Mouse (Mus musculus): ENCODE results near the gene Lrp5. TPM values are rescaled to one million over a fixed set of nuclear protein-coding genes. Genes with fewer than 3 reads are reported as not detected.

Lrp5 gene
- polyA plus RNA-seq, 1 experiment from 2014 or later: 1.4 TPM

GRCm38 (mm10) chr19:3650448-3650847 lies 35.9 kb downstream of the Lrp5 start:
- Histone ChIP-seq H3K4me3 (no peak overlapping the region), H3K4me1 (no peaks in the 10 kb centered on the region), H3K9me3 (no peaks in the 10 kb centered on the region), H3K4me2 (no peak overlapping the region), H3K9ac (no peak overlapping the region), H3K36me3 (replicated peaks) (no peaks in the 10 kb centered on the region), H3K27ac (no peak overlapping the region), H3K27me3 (replicated peaks) (no peaks in the 10 kb centered on the region)
- 95% methylated on average over 3 of the region's 3 CpGs for WGBS
- no peak for ATAC-seq (replicated peaks)

DNA sequence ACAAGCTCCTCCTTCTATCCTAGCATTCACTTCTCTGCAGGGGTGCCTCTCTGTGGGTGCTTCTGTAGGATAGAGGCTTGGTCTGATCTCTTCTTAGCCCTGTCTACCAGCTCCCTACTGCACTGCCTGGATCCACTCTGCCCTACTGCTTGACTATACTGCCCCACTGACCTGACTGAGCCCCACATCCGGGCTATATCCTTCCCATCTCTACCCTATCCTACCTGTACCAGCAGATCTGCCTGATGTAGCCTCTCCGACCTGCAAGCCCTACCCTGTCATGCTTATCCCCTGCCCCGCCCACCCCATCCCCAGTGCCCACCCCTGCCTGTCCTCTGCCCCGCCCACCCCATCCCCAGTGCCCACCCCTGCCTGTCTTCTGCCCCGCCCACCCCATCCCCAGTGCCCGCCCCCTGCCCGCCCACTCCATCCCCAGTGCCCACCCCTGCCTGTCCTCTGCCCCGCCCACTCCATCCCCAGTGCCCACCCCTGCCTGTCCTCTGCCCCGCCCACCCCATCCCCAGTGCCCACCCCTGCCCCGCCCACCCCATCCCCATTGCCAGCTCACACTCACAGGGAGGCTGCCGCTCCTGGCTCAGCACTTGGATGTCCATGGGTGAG lies 37.4 kb downstream of the Lrp5 start:
- 43% methylated on average over 11 of the region's 11 CpGs for WGBS
- no peaks in the 10 kb centered on the region for H3K9me3 ChIP-seq

DNA sequence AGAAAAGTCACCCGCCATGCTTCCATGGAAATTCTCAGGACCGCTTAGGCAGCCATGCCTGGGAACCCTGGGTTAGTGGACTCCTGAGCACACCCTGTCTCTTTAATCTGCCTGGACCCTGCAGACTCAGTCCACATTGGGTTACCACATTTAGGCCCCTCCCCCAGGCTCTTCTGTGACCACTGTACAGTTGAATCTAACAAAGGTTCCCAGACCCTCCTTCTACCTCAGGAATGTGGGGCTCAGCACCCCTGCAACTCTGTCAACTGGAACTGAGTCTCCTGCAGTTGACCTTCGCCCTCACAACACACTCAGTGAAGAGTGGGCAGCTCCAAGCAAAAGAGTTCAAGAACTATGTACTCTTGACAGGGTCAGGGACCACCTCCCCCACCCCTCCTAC lies 38.4 kb downstream of the Lrp5 start:
- no peaks in the 10 kb centered on the region for H3K27me3 ChIP-seq (replicated peaks)
- H3K4me3 ChIP-seq: no peak overlapping the region
- no peak overlapping the region for H3K9ac ChIP-seq
- no peak for ATAC-seq (replicated peaks)
- H3K27ac ChIP-seq: no peak overlapping the region
- WGBS: 94% methylated on average over 3 of the region's 3 CpGs
- H3K4me2 ChIP-seq: no peak overlapping the region
- no peaks in the 10 kb centered on the region for H3K4me1 ChIP-seq
- H3K9me3 ChIP-seq: no peaks in the 10 kb centered on the region
- no peaks in the 10 kb centered on the region for H3K36me3 ChIP-seq (replicated peaks)

More for the DNA sequence above, 37.4 kb downstream of the Lrp5 start:
- Histone ChIP-seq H3K4me1 (no peaks in the 10 kb centered on the region), H3K4me2 (no peak overlapping the region), H3K4me3 (no peak overlapping the region), H3K9ac (no peak overlapping the region), H3K36me3 (replicated peaks) (no peaks in the 10 kb centered on the region), H3K27me3 (replicated peaks) (no peaks in the 10 kb centered on the region), H3K27ac (no peak overlapping the region)
- ATAC-seq (replicated peaks): no peak

- H3K9ac ChIP-seq: no peak overlapping the region
- no peaks in the 10 kb centered on the region for H3K36me3 ChIP-seq (replicated peaks)
- no peak overlapping the region for H3K4me3 ChIP-seq
- ATAC-seq (replicated peaks): no peak
- no peaks in the 10 kb centered on the region for H3K9me3 ChIP-seq
- H3K27ac ChIP-seq: no peak overlapping the region
- H3K27me3 ChIP-seq (replicated peaks): no peaks in the 10 kb centered on the region
- WGBS: 89% methylated on average over 3 of the region's 3 CpGs
- no peak overlapping the region for H3K4me2 ChIP-seq
- H3K4me1 ChIP-seq: peaks cover 14% of the 10 kb centered on the region
Observed at GRCm38 (mm10) chr19:3645813-3646212, 40.6 kb downstream of the Lrp5 start.

GRCm38 (mm10) chr19:3645318-3645717 lies 41.0 kb downstream of the Lrp5 start:
- Histone ChIP-seq H3K4me1 (peaks cover 14% of the 10 kb centered on the region), H3K27me3 (replicated peaks) (no peaks in the 10 kb centered on the region), H3K4me3 (no peak overlapping the region), H3K36me3 (replicated peaks) (no peaks in the 10 kb centered on the region), H3K27ac (no peak overlapping the region), H3K9ac (no peak overlapping the region), H3K4me2 (no peak overlapping the region), H3K9me3 (no peaks in the 10 kb centered on the region)
- ATAC-seq (replicated peaks): no peak
- 89% methylated on average over 4 of the region's 4 CpGs for WGBS

DNA sequence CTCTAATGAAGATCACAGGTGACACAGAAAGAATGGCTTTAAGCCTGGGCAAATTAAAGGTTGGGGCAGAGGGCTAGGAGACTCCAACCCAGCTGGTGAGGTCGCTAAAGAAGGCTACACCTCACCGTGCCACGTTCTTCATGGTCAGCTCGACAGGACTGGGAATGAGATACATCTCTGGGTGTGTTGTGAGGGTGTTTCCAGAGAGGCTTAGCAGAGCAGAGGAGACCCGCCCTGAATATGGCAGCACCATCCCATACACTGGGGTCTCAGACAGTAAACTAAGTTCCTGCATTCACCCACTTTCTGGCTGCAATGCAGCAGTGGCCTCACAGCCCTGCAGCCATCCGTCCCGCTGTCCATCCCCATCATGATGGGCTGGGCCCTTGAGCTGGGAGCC lies 46.8 kb downstream of the Lrp5 start:
- no peaks in the 10 kb centered on the region for H3K27me3 ChIP-seq (replicated peaks)
- ATAC-seq (replicated peaks): no peak
- H3K9me3 ChIP-seq: no peaks in the 10 kb centered on the region
- no peaks in the 10 kb centered on the region for H3K36me3 ChIP-seq (replicated peaks)
- no peak overlapping the region for H3K27ac ChIP-seq
- 90% methylated on average over 7 of the region's 7 CpGs for WGBS
- peaks cover 22% of the 10 kb centered on the region for H3K4me1 ChIP-seq
- H3K4me2 ChIP-seq: no peak overlapping the region
- no peak overlapping the region for H3K9ac ChIP-seq
- no peak overlapping the region for H3K4me3 ChIP-seq

GRCm38 (mm10) chr19:3638698-3639097 lies 47.7 kb downstream of the Lrp5 start:
- WGBS: 39% methylated on average over 8 of the region's 8 CpGs
- Histone ChIP-seq H3K27ac (peak overlapping the region; percentile 34; the same call in 1 of the 2 replicates), H3K9ac (no peak overlapping the region), H3K4me2 (no peak overlapping the region), H3K4me3 (no peak overlapping the region), H3K4me1 (peaks cover 22% of the 10 kb centered on the region), H3K9me3 (no peaks in the 10 kb centered on the region), H3K36me3 (replicated peaks) (no peaks in the 10 kb centered on the region), H3K27me3 (replicated peaks) (no peaks in the 10 kb centered on the region)
- no peak for ATAC-seq (replicated peaks)

DNA sequence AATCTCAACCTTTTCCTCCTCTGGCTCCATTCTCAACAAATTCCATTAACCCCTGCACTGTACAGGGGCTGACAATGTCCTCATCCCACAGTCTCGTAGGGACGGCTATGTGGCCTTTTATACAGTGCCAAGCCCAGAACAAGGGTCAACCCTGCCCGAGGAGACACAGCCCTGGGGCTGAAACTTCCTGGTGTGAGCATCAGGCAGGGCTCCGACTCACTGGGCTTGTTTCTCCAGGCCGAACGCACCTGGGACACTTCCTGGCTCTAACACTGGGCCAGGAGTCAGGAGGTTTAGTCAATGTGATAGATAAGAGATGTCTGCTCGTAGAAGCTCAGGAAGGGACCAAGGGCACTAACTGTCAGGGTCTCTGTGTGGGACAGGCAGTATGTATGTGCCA lies 54.3 kb downstream of the Lrp5 start:
- H3K27me3 ChIP-seq (replicated peaks): no peaks in the 10 kb centered on the region
- WGBS: 87% methylated on average over 7 of the region's 7 CpGs
- no peak overlapping the region for H3K4me3 ChIP-seq
- ATAC-seq (replicated peaks): no peak
- no peak overlapping the region for H3K27ac ChIP-seq
- H3K36me3 ChIP-seq (replicated peaks): no peaks in the 10 kb centered on the region
- H3K9ac ChIP-seq: no peak overlapping the region
- no peaks in the 10 kb centered on the region for H3K4me1 ChIP-seq
- no peaks in the 10 kb centered on the region for H3K9me3 ChIP-seq
- no peak overlapping the region for H3K4me2 ChIP-seq

- Histone ChIP-seq H3K4me1 (no peaks in the 10 kb centered on the region), H3K36me3 (replicated peaks) (no peaks in the 10 kb centered on the region), H3K27ac (no peak overlapping the region), H3K4me2 (no peak overlapping the region), H3K9ac (no peak overlapping the region), H3K27me3 (replicated peaks) (no peaks in the 10 kb centered on the region), H3K9me3 (no peaks in the 10 kb centered on the region), H3K4me3 (no peak overlapping the region)
- 85% methylated on average over 5 of the region's 5 CpGs for WGBS
- ATAC-seq (replicated peaks): no peak
Observed at GRCm38 (mm10) chr19:3631431-3631830, 54.9 kb downstream of the Lrp5 start.

- ATAC-seq (replicated peaks): no peak
- H3K9me3 ChIP-seq: no peaks in the 10 kb centered on the region
- no peak overlapping the region for H3K4me2 ChIP-seq
- no peak overlapping the region for H3K9ac ChIP-seq
- H3K4me3 ChIP-seq: no peak overlapping the region
- no peaks in the 10 kb centered on the region for H3K36me3 ChIP-seq (replicated peaks)
- WGBS: 86% methylated on average over 5 of the region's 5 CpGs
- no peak overlapping the region for H3K27ac ChIP-seq
- H3K4me1 ChIP-seq: no peaks in the 10 kb centered on the region
- H3K27me3 ChIP-seq (replicated peaks): no peaks in the 10 kb centered on the region
Observed at GRCm38 (mm10) chr19:3630486-3630885, 55.9 kb downstream of the Lrp5 start.

GRCm38 (mm10) chr19:3630027-3630426 lies 56.3 kb downstream of the Lrp5 start:
- Histone ChIP-seq H3K4me1 (no peaks in the 10 kb centered on the region), H3K27ac (no peak overlapping the region), H3K36me3 (replicated peaks) (no peaks in the 10 kb centered on the region), H3K4me2 (no peak overlapping the region), H3K27me3 (replicated peaks) (no peaks in the 10 kb centered on the region), H3K4me3 (no peak overlapping the region), H3K9ac (no peak overlapping the region), H3K9me3 (no peaks in the 10 kb centered on the region)
- no peak for ATAC-seq (replicated peaks)
- WGBS: 96% methylated on average over 20 of the region's 20 CpGs

GRCm38 (mm10) chr19:3628223-3628622 lies 58.1 kb downstream of the Lrp5 start:
- ATAC-seq (replicated peaks): no peak
- WGBS: 92% methylated on average over 8 of the region's 8 CpGs

DNA sequence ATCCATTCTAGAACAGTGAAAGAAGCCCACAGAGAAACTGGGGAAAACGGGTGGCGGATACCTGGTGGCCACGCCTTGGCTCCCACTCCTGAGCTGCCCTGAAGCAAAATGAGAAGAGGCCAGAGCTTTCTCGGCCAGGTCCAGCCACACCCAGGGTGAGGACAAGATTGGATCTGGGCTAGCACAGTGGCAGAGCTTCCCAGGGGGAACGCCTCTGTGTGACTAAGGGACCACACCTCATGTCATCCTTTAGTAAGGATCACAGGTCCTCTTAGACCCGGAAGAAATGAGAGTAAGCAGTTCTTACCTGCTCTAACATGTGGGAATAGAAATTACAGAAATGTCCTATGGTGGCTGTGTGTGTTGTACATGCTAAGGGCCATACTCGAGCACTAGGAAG lies 61.3 kb downstream of the Lrp5 start:
- no peak for ATAC-seq (replicated peaks)
- H3K27ac ChIP-seq: no peak overlapping the region
- no peak overlapping the region for H3K4me2 ChIP-seq
- H3K4me1 ChIP-seq: no peaks in the 10 kb centered on the region
- no peaks in the 10 kb centered on the region for H3K27me3 ChIP-seq (replicated peaks)
- no peak overlapping the region for H3K4me3 ChIP-seq
- no peaks in the 10 kb centered on the region for H3K36me3 ChIP-seq (replicated peaks)
- WGBS: 94% methylated on average over 7 of the region's 7 CpGs
- no peaks in the 10 kb centered on the region for H3K9me3 ChIP-seq
- no peak overlapping the region for H3K9ac ChIP-seq

More at GRCm38 (mm10) chr19:3628223-3628622, 58.1 kb downstream of the Lrp5 start:
- no peak overlapping the region for H3K9ac ChIP-seq
- no peak overlapping the region for H3K4me2 ChIP-seq
- H3K4me3 ChIP-seq: no peak overlapping the region
- H3K36me3 ChIP-seq (replicated peaks): no peaks in the 10 kb centered on the region
- H3K27ac ChIP-seq: no peak overlapping the region
- no peaks in the 10 kb centered on the region for H3K27me3 ChIP-seq (replicated peaks)
- no peaks in the 10 kb centered on the region for H3K9me3 ChIP-seq
- H3K4me1 ChIP-seq: no peaks in the 10 kb centered on the region

Data from midbrain, embryonic 15.5 days (tissue).